Comparison of ENCODE assay signal across 9 mouse cellular contexts in genomic region chr8:77436013-77436990, GRCm38 (mm10).
DNase-seq lines count a peak whose midpoint lies in the region; ATAC-seq and TF ChIP-seq lines count a peak whose summit lies in the region.
"Had no signal": no experiment of that assay in that cellular context is flagged by ENCODE, and none has a peak within 500 bp of the region (broad histone marks: within the 10 kb centered on the region; RNA-seq: fewer than 3 reads in every experiment).

No protein-coding gene starts in this region.

- H3K27ac ChIP-seq in liver, embryonic 13.5 days, result peak overlapping the region; percentile 41
- H3K27ac ChIP-seq in liver, embryonic 11.5 days (ENCODE audit: low read depth, low read length), result no peak overlapping the region
- H3K27ac ChIP-seq in kidney, adult 2 months (ENCODE audit: insufficient read depth, low read depth, low read length), result no peak overlapping the region; the same call in 1 of the 2 replicates
- no peak overlapping the region for H3K27ac ChIP-seq in forebrain, embryonic 13.5 days

- H3K9ac ChIP-seq in liver, embryonic 13.5 days, result no peak overlapping the region
- H3K9ac ChIP-seq in liver, embryonic 11.5 days (ENCODE audit: low read depth, low read length), result no peak overlapping the region
- H3K9ac ChIP-seq in forebrain, embryonic 13.5 days, result no peak overlapping the region

- WGBS in liver, embryonic 13.5 days (ENCODE audit: insufficient replicate concordance), result 63% methylated on average over 15 of the region's 15 CpGs
- WGBS in liver, embryonic 11.5 days, result 65% methylated on average over 15 of the region's 15 CpGs
- WGBS in kidney, adult 2 months, result 44% methylated on average over 15 of the region's 15 CpGs
- 42% methylated on average over 15 of the region's 15 CpGs for WGBS in forebrain, embryonic 13.5 days

- H3K9me3 ChIP-seq in liver, embryonic 13.5 days (replicated peaks), result no peaks in the 10 kb centered on the region
- no peaks in the 10 kb centered on the region for H3K9me3 ChIP-seq in liver, embryonic 11.5 days (ENCODE audit: control insufficient read depth, low read length)
- H3K9me3 ChIP-seq in forebrain, embryonic 13.5 days (replicated peaks), result no peaks in the 10 kb centered on the region
- H3K9me3 ChIP-seq: G1E had no signal

- no peak overlapping the region for H3K4me3 ChIP-seq in liver, embryonic 13.5 days (replicated peaks)
- no peak overlapping the region for H3K4me3 ChIP-seq in liver, embryonic 11.5 days (ENCODE audit: low read depth, low read length)
- no peak overlapping the region for H3K4me3 ChIP-seq in kidney, adult 2 months (ENCODE audit: insufficient read depth, low read depth, low read length)
- no peak overlapping the region for H3K4me3 ChIP-seq in myocyte
- H3K4me3 ChIP-seq in forebrain, embryonic 13.5 days, result no peak overlapping the region

- H3K4me2 ChIP-seq in liver, embryonic 13.5 days, result no peak overlapping the region
- H3K4me2 ChIP-seq in liver, embryonic 11.5 days, result no peak overlapping the region
- no peak overlapping the region for H3K4me2 ChIP-seq in myocyte (ENCODE audit: low read depth)
- H3K4me2 ChIP-seq in forebrain, embryonic 13.5 days, result no peak overlapping the region

- no peaks in the 10 kb centered on the region for H3K27me3 ChIP-seq in liver, embryonic 13.5 days
- H3K27me3 ChIP-seq in liver, embryonic 11.5 days (replicated peaks; ENCODE audit: control insufficient read depth, insufficient read depth, low read length), result no peaks in the 10 kb centered on the region
- no peaks in the 10 kb centered on the region for H3K27me3 ChIP-seq in kidney, adult 2 months (replicated peaks; ENCODE audit: control insufficient read depth, insufficient read depth, low read length)
- no peaks in the 10 kb centered on the region for H3K27me3 ChIP-seq in myocyte (ENCODE audit: control insufficient read depth, insufficient read depth, insufficient read length)
- H3K27me3 ChIP-seq in forebrain, embryonic 13.5 days, result no peaks in the 10 kb centered on the region

- peaks cover 24% of the 10 kb centered on the region for H3K4me1 ChIP-seq in liver, embryonic 13.5 days (replicated peaks)
- peaks cover 22% of the 10 kb centered on the region for H3K4me1 ChIP-seq in liver, embryonic 11.5 days (replicated peaks; ENCODE audit: control insufficient read depth, insufficient read depth, low read length)
- H3K4me1 ChIP-seq in kidney, adult 2 months (ENCODE audit: control insufficient read depth, insufficient read depth, low read length), result peaks cover 14% of the 10 kb centered on the region
- H3K4me1 ChIP-seq in forebrain, embryonic 13.5 days, result peaks cover 16% of the 10 kb centered on the region

- no peak overlapping the region for H3ac ChIP-seq in myocyte (ENCODE audit: control insufficient read depth, insufficient read length)

- no peak for ATAC-seq in liver, embryonic 13.5 days (ENCODE audit: low read depth)
- ATAC-seq in liver, embryonic 11.5 days (replicated peaks; ENCODE audit: low FRiP score), result no peak
- peak; percentile 77 for ATAC-seq in activated CD4-positive, CD25-positive, alpha-beta regulatory T cell, adult 4 months
- no peak for ATAC-seq in forebrain, embryonic 13.5 days

- H3K79me2 ChIP-seq in myocyte (ENCODE audit: control insufficient read depth, insufficient read depth), result peaks cover 24% of the 10 kb centered on the region

- no peak for TF ChIP-seq CTCF in kidney, adult 2 months (conservative IDR thresholded peaks at IDR 0.05; ENCODE audit: insufficient read depth, insufficient read length, low read depth, low read length)

- no peak for DNase-seq in liver, embryonic 13.5 days
- DNase-seq in liver, embryonic 11.5 days (ENCODE audit: low spot score), result no peak
- peak; percentile 73 for DNase-seq in kidney, adult 2 months
- no peak for DNase-seq in ovary, adult 18-20 months (ENCODE audit: low spot score)
- DNase-seq in ovary, postnatal 14 days (ENCODE audit: low spot score), result no peak

- H3K36me3 ChIP-seq in liver, embryonic 13.5 days, result no peaks in the 10 kb centered on the region
- H3K36me3 ChIP-seq in liver, embryonic 11.5 days (ENCODE audit: control insufficient read depth, insufficient read depth, low read length), result no peaks in the 10 kb centered on the region; the same call in 1 of the 2 replicates
- no peaks in the 10 kb centered on the region for H3K36me3 ChIP-seq in kidney, adult 2 months (ENCODE audit: control insufficient read depth, insufficient read depth, low read length)
- H3K36me3 ChIP-seq in myocyte (ENCODE audit: control insufficient read depth, insufficient read depth), result no peaks in the 10 kb centered on the region
- H3K36me3 ChIP-seq in forebrain, embryonic 13.5 days (ENCODE audit: poor library complexity, severe bottlenecking), result no peaks in the 10 kb centered on the region

- no peak for TF ChIP-seq POLR2A in kidney, adult 2 months (IDR thresholded peaks at IDR 0.05; ENCODE audit: low read depth, low read length)
- TF ChIP-seq POLR2A in myocyte (IDR thresholded peaks at IDR 0.05; ENCODE audit: insufficient read length, low read depth), result no peak

TF ChIP-seq in myocyte, 11 proteins besides CTCF, POLR2A, EP300 and RAD21:
- TF ChIP-seq CEBPB (IDR thresholded peaks at IDR 0.05; ENCODE audit: insufficient read depth, poor library complexity, severe bottlenecking), result no peak
- no peak for TF ChIP-seq POLR2AphosphoS2 (IDR thresholded peaks at IDR 0.05; ENCODE audit: insufficient read length, low read depth)
- no peak for TF ChIP-seq E2F4 (IDR thresholded peaks at IDR 0.05; ENCODE audit: insufficient read depth)
- TF ChIP-seq REST (IDR thresholded peaks at IDR 0.05; ENCODE audit: insufficient read depth, insufficient read length), result no peak
- no peak for TF ChIP-seq TCF12 (IDR thresholded peaks at IDR 0.05; ENCODE audit: insufficient read depth, poor library complexity, severe bottlenecking)
- no peak for TF ChIP-seq TCF3 (IDR thresholded peaks at IDR 0.05; ENCODE audit: insufficient read length, low read depth)
- no peak for TF ChIP-seq USF1 (IDR thresholded peaks at IDR 0.05; ENCODE audit: low read depth)
- no peak for TF ChIP-seq MAX (IDR thresholded peaks at IDR 0.05; ENCODE audit: low read depth)
- peak in 2 of 3 experiments; percentile 2 to 3 for TF ChIP-seq MYOD1 (IDR thresholded peaks at IDR 0.05; ENCODE audit: control insufficient read depth in 1 of 3, insufficient read length in 2 of 3, low read depth in 2 of 3)
TF ChIP-seq in myocyte: peak in this region for 1.
